Mouse (Mus musculus): Measurements from ENCODE around the gene Usp15.

The Usp15 gene

GRCm38 (mm10) chr10:123108121-123108520 lies 88.7 kb downstream of the Usp15 start:
- no peak for DNase-seq (ENCODE audit: low spot score in 2 of 2)

- no peak for DNase-seq (ENCODE audit: low spot score in 2 of 2)
These were observed 95.5 kb downstream of the Usp15 start for GRCm38 (mm10) chr10:123101303-123101702.

- no peak for DNase-seq (ENCODE audit: low spot score in 2 of 2)
These were observed 96.2 kb downstream of the Usp15 start for GRCm38 (mm10) chr10:123100584-123100983.

GRCm38 (mm10) chr10:123094504-123094903 lies 102.3 kb downstream of the Usp15 start:
- DNase-seq (ENCODE audit: low spot score in 2 of 2), result no peak

- DNase-seq (ENCODE audit: low spot score in 2 of 2), result no peak
These were observed 104.2 kb downstream of the Usp15 start for GRCm38 (mm10) chr10:123092577-123092976.

- no peak for DNase-seq (ENCODE audit: low spot score in 2 of 2)
These were observed 105.1 kb downstream of the Usp15 start for GRCm38 (mm10) chr10:123091737-123092136.

GRCm38 (mm10) chr10:123089425-123089930 lies 107.3 kb downstream of the Usp15 start:
- no peak for DNase-seq (ENCODE audit: low spot score in 2 of 2)

GRCm38 (mm10) chr10:123086847-123087246 lies 109.9 kb downstream of the Usp15 start:
- no peak for DNase-seq (ENCODE audit: low spot score in 2 of 2)

- DNase-seq (ENCODE audit: low spot score in 2 of 2), result no peak
These were observed 111.7 kb downstream of the Usp15 start for GRCm38 (mm10) chr10:123084900-123085641.

- no peak for DNase-seq (ENCODE audit: low spot score in 2 of 2)
These were observed 112.5 kb downstream of the Usp15 start for GRCm38 (mm10) chr10:123084307-123084706.

- peak; percentile 96 for DNase-seq (ENCODE audit: low spot score in 2 of 2)
These were observed 120.4 kb downstream of the Usp15 start, which contains the start of gene Mon2 for GRCm38 (mm10) chr10:123076245-123077023. Gene Mon2, minus strand, starts transcription at chr10:123076505.

GRCm38 (mm10) chr10:123075751-123076242 lies 121.0 kb downstream of the Usp15 start:
- DNase-seq (ENCODE audit: low spot score in 2 of 2), result no peak

GRCm38 (mm10) chr10:123071997-123072396 lies 124.8 kb downstream of the Usp15 start:
- no peak for DNase-seq (ENCODE audit: low spot score in 2 of 2)

GRCm38 (mm10) chr10:123063021-123063420 lies 133.8 kb downstream of the Usp15 start:
- no peak for DNase-seq (ENCODE audit: low spot score in 2 of 2)

- no peak for DNase-seq (ENCODE audit: low spot score in 2 of 2)
These were observed 136.0 kb downstream of the Usp15 start for GRCm38 (mm10) chr10:123060831-123061230.

- no peak for DNase-seq (ENCODE audit: low spot score in 2 of 2)
These were observed 139.7 kb downstream of the Usp15 start for GRCm38 (mm10) chr10:123057082-123057481.

- DNase-seq (ENCODE audit: low spot score in 2 of 2), result no peak
These were observed 140.3 kb downstream of the Usp15 start for GRCm38 (mm10) chr10:123056463-123056862.

- peak in 1 of 2 experiments; percentile 44 for DNase-seq (ENCODE audit: low spot score in 2 of 2)
These were observed 141.4 kb downstream of the Usp15 start for GRCm38 (mm10) chr10:123055205-123056000.

All from right cerebral cortex, postnatal 36 days (tissue).